Mouse (Mus musculus) midbrain, embryonic 15.5 days (tissue): Measurements from ENCODE around the gene Aldh16a1. TPM values are rescaled to one million over a fixed set of nuclear protein-coding genes. Genes with fewer than 3 reads are reported as not detected.

Experiments
- ATAC-seq: fragments of 200-750 bp; cut with Nextera tagmentation; replicated peaks from 2 replicates; pipeline ENCODE4 v1.8.0; 2017; ENCODE audit warnings: moderate TSS enrichment
- H3K27ac ChIP-seq: fragments of 300-500 bp; sonication (generic); 2 replicates; pipeline ENCODE4 v1.5.1; 2015; ENCODE audit warnings: mild to moderate bottlenecking, inconsistent platforms
- H3K27me3 ChIP-seq: fragments of 300-500 bp; sonication (generic); replicated peaks from 2 replicates; pipeline ENCODE4 v1.6.1; 2015; ENCODE audit warnings: inconsistent platforms
- H3K36me3 ChIP-seq: fragments of 300-500 bp; sonication (generic); replicated peaks from 2 replicates; pipeline ENCODE4 v1.6.1; 2015; ENCODE audit warnings: inconsistent platforms
- H3K4me1 ChIP-seq: fragments of 300-500 bp; sonication (generic); 2 replicates; pipeline ENCODE4 v1.6.1; 2015; ENCODE audit warnings: inconsistent platforms
- H3K4me2 ChIP-seq: fragments of 300-500 bp; sonication (generic); 2 replicates; pipeline ENCODE4 v1.6.1; 2015; ENCODE audit warnings: inconsistent platforms, mild to moderate bottlenecking, moderate library complexity
- H3K4me3 ChIP-seq: fragments of 300-500 bp; sonication (generic); 2 replicates; pipeline ENCODE4 v1.5.1; 2015; ENCODE audit warnings: mild to moderate bottlenecking, inconsistent platforms
- H3K9ac ChIP-seq: fragments of 300-500 bp; sonication (generic); 2 replicates; pipeline ENCODE4 v1.6.1; 2015; ENCODE audit warnings: mild to moderate bottlenecking, inconsistent platforms
- H3K9me3 ChIP-seq: fragments of 300-500 bp; sonication (generic); 2 replicates; pipeline ENCODE4 v1.6.1; 2016; ENCODE audit warnings: inconsistent platforms
- WGBS: fragments of 180-500 bp; shearing (Covaris S2); methylation state at CpG from one replicate; pipeline ENCODE4 v1.1.7; 2015; ENCODE audit warnings: mixed read lengths; 5-methylcytosine and 5-hydroxymethylcytosine counted together
- polyA plus RNA-seq: library from polyadenylated mRNA; unstranded; fragments of >200 nt; fragmentation: Nextera tagmentation; extraction: Ambion mirVana; gene quantifications from 2 replicates; pipeline ENCODE4 v1.2.1, GENCODE M21; 2015

Aldh16a1 gene
- polyA plus RNA-seq, 1 experiment from 2014 or later, result 16.1 TPM

- no peak for ATAC-seq
- H3K27ac ChIP-seq, result no peak within 1 kb of the TSS
- peak within 1 kb of the TSS; percentile 33 for H3K4me3 ChIP-seq
- WGBS, result under 1% methylated on average over 37 of the region's 41 CpGs
- H3K36me3 ChIP-seq, result peaks cover 7% of the 10 kb centered on the region; the same call in 1 of the 2 replicates
- no peaks in the 10 kb centered on the region for H3K9me3 ChIP-seq
- peaks cover 59% of the 10 kb centered on the region for H3K27me3 ChIP-seq
- peaks cover 30% of the 10 kb centered on the region for H3K4me1 ChIP-seq
- peak within 1 kb of the TSS; percentile 31 for H3K9ac ChIP-seq
- peak within 1 kb of the TSS; percentile 54 for H3K4me2 ChIP-seq
Observed at GRCm38 (mm10) chr7:45163735-45164490, 9.5 kb upstream of the Aldh16a1 start, which contains the start of gene Slc17a7. Gene Slc17a7 (plus strand): TSS chr7:45163949.

DNA sequence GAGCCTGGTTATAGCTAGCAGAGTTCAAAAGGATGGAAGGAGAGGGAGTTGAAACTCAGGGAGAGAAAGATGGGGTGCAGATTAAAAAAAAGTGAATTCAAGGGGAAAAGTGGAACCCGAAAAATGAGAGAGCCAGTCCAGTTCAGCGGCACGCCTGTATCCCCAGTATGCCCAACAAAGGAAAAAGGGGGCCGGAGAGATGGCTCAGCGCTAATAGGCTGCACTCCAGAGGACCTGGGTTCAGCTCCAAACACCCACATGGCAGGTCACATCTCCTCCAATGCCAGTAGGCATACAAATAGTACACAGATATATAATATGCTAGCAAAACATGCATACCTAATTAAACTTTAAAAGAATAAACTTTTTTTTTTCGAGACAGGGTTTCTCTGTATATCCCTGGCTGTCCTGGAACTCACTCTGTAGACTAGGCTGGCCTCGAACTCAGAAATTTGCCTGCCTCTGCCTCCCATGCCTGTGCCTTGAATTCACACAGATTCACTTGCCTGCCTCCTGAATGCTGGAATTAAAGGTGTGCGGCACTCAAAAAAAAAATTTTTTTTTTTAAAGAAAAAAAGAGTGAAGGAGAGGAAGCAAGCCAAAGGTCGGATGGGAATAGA is 8.7 kb upstream of the Aldh16a1 start:
- peaks cover 51% of the 10 kb centered on the region for H3K27me3 ChIP-seq

GRCm38 (mm10) chr7:45162551-45162950 is 8.2 kb upstream of the Aldh16a1 start:
- Histone ChIP-seq H3K27me3 (peaks cover 45% of the 10 kb centered on the region), H3K9ac (peak overlapping the region; percentile 33; the same call in 1 of the 2 replicates), H3K27ac (no peak overlapping the region), H3K4me1 (peaks cover 16% of the 10 kb centered on the region), H3K4me3 (peak overlapping the region; percentile 41), H3K9me3 (no peaks in the 10 kb centered on the region), H3K36me3 (peaks cover 7% of the 10 kb centered on the region; the same call in 1 of the 2 replicates), H3K4me2 (peak overlapping the region; percentile 78)
- 26% methylated on average over 6 of the region's 6 CpGs for WGBS
- ATAC-seq, result no peak

More for the DNA sequence above, 8.7 kb upstream of the Aldh16a1 start:
- Histone ChIP-seq H3K9ac (no peak overlapping the region), H3K4me3 (no peak overlapping the region), H3K4me2 (no peak overlapping the region), H3K9me3 (no peaks in the 10 kb centered on the region), H3K27ac (no peak overlapping the region), H3K36me3 (peaks cover 7% of the 10 kb centered on the region; the same call in 1 of the 2 replicates), H3K4me1 (peaks cover 22% of the 10 kb centered on the region)
- WGBS, result 67% methylated on average over 9 of the region's 9 CpGs
- no peak for ATAC-seq

- ATAC-seq, result peak; percentile 92
- H3K9ac ChIP-seq, result peak overlapping the region; percentile 33; the same call in 1 of the 2 replicates
- H3K27me3 ChIP-seq, result peaks cover 39% of the 10 kb centered on the region
- peak overlapping the region; percentile 41 for H3K4me3 ChIP-seq
- peak overlapping the region; percentile 72 for H3K27ac ChIP-seq
- H3K36me3 ChIP-seq, result peaks cover 7% of the 10 kb centered on the region; the same call in 1 of the 2 replicates
- no peaks in the 10 kb centered on the region for H3K9me3 ChIP-seq
- 4% methylated on average over 35 of the region's 35 CpGs for WGBS
- H3K4me2 ChIP-seq, result peak overlapping the region; percentile 78
- H3K4me1 ChIP-seq, result peaks cover 16% of the 10 kb centered on the region
Observed at GRCm38 (mm10) chr7:45161612-45162473, 7.5 kb upstream of the Aldh16a1 start.

DNA sequence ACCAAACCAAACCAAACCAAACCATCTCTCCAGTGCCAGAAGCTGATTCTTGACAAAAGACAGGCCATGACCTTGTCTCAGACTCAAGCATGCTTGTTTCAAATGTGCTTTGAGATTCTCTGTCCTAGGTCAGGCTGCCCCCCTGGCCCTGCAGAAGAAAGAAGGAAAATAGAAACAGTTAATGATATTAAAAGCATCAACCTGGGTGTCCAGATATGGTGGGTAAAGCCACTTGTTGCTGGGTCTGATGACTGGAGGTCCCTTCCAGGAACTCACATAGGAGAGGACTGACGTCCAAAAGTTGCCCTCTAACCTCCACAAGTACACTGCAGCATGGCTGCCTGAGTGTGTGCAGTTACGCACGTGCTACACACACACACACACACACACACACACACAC is 6.5 kb upstream of the Aldh16a1 start:
- WGBS, result 89% methylated on average over 3 of the region's 3 CpGs
- Histone ChIP-seq H3K4me3 (no peak overlapping the region), H3K27me3 (peaks cover 30% of the 10 kb centered on the region), H3K4me2 (no peak overlapping the region), H3K4me1 (peaks cover 17% of the 10 kb centered on the region), H3K9ac (no peak overlapping the region), H3K36me3 (peaks cover 7% of the 10 kb centered on the region; the same call in 1 of the 2 replicates), H3K27ac (no peak overlapping the region), H3K9me3 (no peaks in the 10 kb centered on the region)
- no peak for ATAC-seq

DNA sequence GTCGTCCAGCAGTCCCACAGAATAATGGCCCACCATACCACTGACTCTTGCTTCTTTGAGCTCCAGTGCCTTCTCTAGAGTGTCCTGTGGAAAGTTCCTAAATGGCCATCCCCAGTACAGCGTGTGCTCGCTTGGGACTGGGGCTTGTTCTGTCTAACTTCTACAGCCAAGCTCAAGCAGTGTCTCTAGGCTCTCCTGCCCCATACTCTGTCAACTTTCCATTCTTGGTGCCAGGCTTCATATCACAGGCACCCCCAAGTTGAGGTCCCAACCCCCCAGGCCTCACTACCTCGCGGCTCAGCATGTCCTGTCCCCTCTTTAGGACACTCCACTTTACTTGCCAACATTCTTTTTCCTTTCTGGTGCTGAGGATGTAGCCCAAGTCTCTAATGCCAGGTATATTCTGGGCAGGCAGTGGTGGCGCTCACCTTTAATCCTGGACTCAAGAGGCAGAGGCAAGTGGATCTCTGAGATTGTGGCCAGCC is 6.0 kb upstream of the Aldh16a1 start:
- Histone ChIP-seq H3K36me3 (peaks cover 7% of the 10 kb centered on the region; the same call in 1 of the 2 replicates), H3K27ac (no peak overlapping the region), H3K4me1 (peaks cover 22% of the 10 kb centered on the region), H3K4me2 (no peak overlapping the region), H3K4me3 (no peak overlapping the region), H3K27me3 (peaks cover 25% of the 10 kb centered on the region), H3K9ac (no peak overlapping the region), H3K9me3 (no peaks in the 10 kb centered on the region)
- no peak for ATAC-seq
- WGBS, result 93% methylated on average over 6 of the region's 6 CpGs

DNA sequence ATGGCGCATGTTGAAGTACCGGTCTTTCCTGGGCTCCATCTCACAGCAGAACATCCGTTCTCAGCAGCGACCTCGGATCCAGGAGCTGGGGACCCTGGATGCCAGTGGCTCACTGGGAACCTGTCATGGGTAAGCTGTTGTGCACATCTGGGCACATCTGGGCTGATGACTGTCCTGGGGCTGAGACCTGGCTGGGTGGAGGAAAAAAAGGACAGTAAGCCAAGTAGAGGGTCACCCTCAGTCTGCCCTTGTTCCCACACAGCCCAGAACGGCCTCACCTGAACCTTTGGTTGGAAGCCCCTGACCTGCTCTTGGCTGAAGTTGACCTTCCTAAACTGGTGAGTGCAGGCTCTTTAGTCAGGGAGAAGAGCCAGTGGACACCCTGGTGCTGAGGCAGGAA is 4.6 kb upstream of the Aldh16a1 start:
- peaks cover 26% of the 10 kb centered on the region for H3K4me1 ChIP-seq
- no peaks in the 10 kb centered on the region for H3K9me3 ChIP-seq

GRCm38 (mm10) chr7:45157459-45157858 is 3.1 kb upstream of the Aldh16a1 start:
- Histone ChIP-seq H3K9me3 (no peaks in the 10 kb centered on the region), H3K36me3 (peaks cover 7% of the 10 kb centered on the region; the same call in 1 of the 2 replicates), H3K27me3 (no peaks in the 10 kb centered on the region), H3K27ac (no peak overlapping the region), H3K9ac (no peak overlapping the region), H3K4me1 (peaks cover 24% of the 10 kb centered on the region), H3K4me2 (no peak overlapping the region), H3K4me3 (no peak overlapping the region)
- 85% methylated on average over 14 of the region's 14 CpGs for WGBS
- no peak for ATAC-seq

More for the DNA sequence above, 4.6 kb upstream of the Aldh16a1 start:
- H3K4me2 ChIP-seq, result no peak overlapping the region
- H3K9ac ChIP-seq, result no peak overlapping the region
- peaks cover 13% of the 10 kb centered on the region for H3K27me3 ChIP-seq
- H3K4me3 ChIP-seq, result no peak overlapping the region
- 97% methylated on average over 6 of the region's 6 CpGs for WGBS
- H3K27ac ChIP-seq, result no peak overlapping the region
- peaks cover 7% of the 10 kb centered on the region; the same call in 1 of the 2 replicates for H3K36me3 ChIP-seq
- no peak for ATAC-seq

- no peak overlapping the region for H3K4me2 ChIP-seq
- WGBS, result 95% methylated on average over 15 of the region's 15 CpGs
- H3K9me3 ChIP-seq, result no peaks in the 10 kb centered on the region
- H3K4me1 ChIP-seq, result peaks cover 18% of the 10 kb centered on the region
- no peaks in the 10 kb centered on the region for H3K27me3 ChIP-seq
- no peak overlapping the region for H3K9ac ChIP-seq
- H3K27ac ChIP-seq, result no peak overlapping the region
- H3K4me3 ChIP-seq, result no peak overlapping the region
- H3K36me3 ChIP-seq, result peaks cover 7% of the 10 kb centered on the region; the same call in 1 of the 2 replicates
- no peak for ATAC-seq
Observed at GRCm38 (mm10) chr7:45156206-45156605, 1.8 kb upstream of the Aldh16a1 start.

DNA sequence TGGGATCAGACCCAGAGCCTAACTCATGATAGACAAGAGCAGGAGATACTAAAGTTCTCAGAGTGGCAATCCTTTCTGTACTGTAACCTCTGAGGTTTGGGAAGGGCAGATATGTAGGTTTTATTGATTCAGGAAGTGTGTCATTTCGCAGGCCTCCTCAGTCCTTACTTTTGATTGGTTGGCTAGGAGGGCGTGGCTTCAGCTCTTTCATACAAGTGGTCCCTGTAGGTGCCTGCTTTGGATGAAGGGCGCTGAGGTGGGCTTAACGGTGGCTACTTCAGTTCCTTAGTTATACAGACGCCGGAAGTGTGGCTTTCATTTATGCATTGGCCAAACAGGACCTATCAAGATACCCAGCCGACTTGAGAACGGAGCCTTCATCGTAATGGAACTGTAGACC is 1.2 kb upstream of the Aldh16a1 start:
- ATAC-seq, result no peak
- Histone ChIP-seq H3K4me2 (peak overlapping the region; percentile 69), H3K9me3 (no peaks in the 10 kb centered on the region), H3K4me1 (peaks cover 18% of the 10 kb centered on the region), H3K27me3 (no peaks in the 10 kb centered on the region), H3K27ac (0 out of 2 replicates have a peak overlapping the region, but pooled peaks have one; percentile 96), H3K36me3 (peaks cover 7% of the 10 kb centered on the region; the same call in 1 of the 2 replicates), H3K4me3 (peak overlapping the region; percentile 66; the same call in 1 of the 2 replicates), H3K9ac (no peak overlapping the region)
- WGBS, result 87% methylated on average over 9 of the region's 9 CpGs

GRCm38 (mm10) chr7:45154993-45155514 is 670 bp upstream of the Aldh16a1 start:
- WGBS, result 75% methylated on average over 12 of the region's 12 CpGs
- Histone ChIP-seq H3K4me3 (peak overlapping the region; percentile 66), H3K9ac (no peak overlapping the region), H3K36me3 (peaks cover 7% of the 10 kb centered on the region; the same call in 1 of the 2 replicates), H3K9me3 (no peaks in the 10 kb centered on the region), H3K27ac (peak overlapping the region; percentile 96), H3K27me3 (no peaks in the 10 kb centered on the region), H3K4me1 (peaks cover 18% of the 10 kb centered on the region), H3K4me2 (peak overlapping the region; percentile 69)
- ATAC-seq, result peak; percentile 5; the same call in 1 of the 2 replicates
